Mouse (Mus musculus) embryonic facial prominence, embryonic 13.5 days (tissue): ENCODE measurements around the gene Rbak. TPM values are rescaled to one million over a fixed set of nuclear protein-coding genes. Genes with fewer than 3 reads are reported as not detected.
A peak's percentile ranks its signal among the peaks of the same experiment; 100 is the strongest.

Experiments
- ATAC-seq: fragments of 200-750 bp; cut with Nextera tagmentation; 2 replicates; pipeline ENCODE4 v1.8.0; 2017; ENCODE audit warnings: low read depth; ENCODE audit not compliant: insufficient number of reproducible peaks, insufficient read depth, low FRiP score, low TSS enrichment
- H3K27ac ChIP-seq: fragments of 300-500 bp; sonication (generic); 2 replicates; pipeline ENCODE4 v1.5.1; 2015; ENCODE audit warnings: moderate library complexity, mild to moderate bottlenecking, inconsistent platforms
- H3K27me3 ChIP-seq: fragments of 300-500 bp; sonication (generic); 2 replicates; pipeline ENCODE4 v1.6.1; 2015; ENCODE audit warnings: mild to moderate bottlenecking, inconsistent platforms
- H3K36me3 ChIP-seq: fragments of 300-500 bp; sonication (generic); 2 replicates; pipeline ENCODE4 v1.6.1; 2015; ENCODE audit warnings: mild to moderate bottlenecking, inconsistent platforms
- H3K4me1 ChIP-seq: fragments of 300-500 bp; sonication (generic); 2 replicates; pipeline ENCODE4 v1.6.1; 2015; ENCODE audit warnings: inconsistent platforms
- H3K4me2 ChIP-seq: fragments of 300-500 bp; sonication (generic); 2 replicates; pipeline ENCODE4 v1.6.1; 2015; ENCODE audit warnings: moderate library complexity, mild to moderate bottlenecking, inconsistent platforms
- H3K4me3 ChIP-seq: fragments of 300-500 bp; sonication (generic); 2 replicates; pipeline ENCODE4 v1.5.1; 2015; ENCODE audit warnings: mild to moderate bottlenecking, inconsistent platforms
- H3K9ac ChIP-seq: fragments of 300-500 bp; sonication (generic); 2 replicates; pipeline ENCODE4 v1.6.1; 2015; ENCODE audit warnings: mild to moderate bottlenecking, inconsistent platforms
- H3K9me3 ChIP-seq: fragments of 300-500 bp; sonication (generic); 2 replicates; pipeline ENCODE4 v1.6.1; 2016; ENCODE audit warnings: inconsistent platforms
- WGBS: fragments of 180-500 bp; shearing (Covaris S2); methylation state at CpG from one replicate; pipeline ENCODE4 v1.1.7; 2015; ENCODE audit warnings: mixed read lengths; 5-methylcytosine and 5-hydroxymethylcytosine counted together
- polyA plus RNA-seq: library from polyadenylated mRNA; unstranded; fragments of >200 nt; fragmentation: Nextera tagmentation; extraction: Ambion mirVana; gene quantifications from 2 replicates; pipeline ENCODE4 v1.2.1, GENCODE M21; 2015

Rbak gene
- polyA plus RNA-seq, 1 experiment from 2014 or later: 21.2 TPM

- Histone ChIP-seq H3K9ac (no peak overlapping the region), H3K4me1 (peaks cover 12% of the 10 kb centered on the region), H3K9me3 (peaks cover 6% of the 10 kb centered on the region; the same call in 1 of the 2 replicates), H3K4me2 (no peak overlapping the region), H3K4me3 (no peak overlapping the region), H3K36me3 (peaks cover 59% of the 10 kb centered on the region), H3K27ac (no peak overlapping the region), H3K27me3 (no peaks in the 10 kb centered on the region)
- no peak for ATAC-seq
- 88% methylated on average over 3 of the region's 3 CpGs for WGBS
Observed at GRCm38 (mm10) chr5:143177541-143178200, 2.9 kb downstream of the Rbak start.

- ATAC-seq: no peak
- WGBS: 92% methylated on average over 4 of the region's 4 CpGs
- peaks cover 12% of the 10 kb centered on the region for H3K4me1 ChIP-seq
- no peak overlapping the region for H3K4me3 ChIP-seq
- no peak overlapping the region for H3K27ac ChIP-seq
- H3K27me3 ChIP-seq: no peaks in the 10 kb centered on the region
- H3K36me3 ChIP-seq: peaks cover 76% of the 10 kb centered on the region
- no peak overlapping the region for H3K9ac ChIP-seq
- peaks cover 6% of the 10 kb centered on the region; the same call in 1 of the 2 replicates for H3K9me3 ChIP-seq
- no peak overlapping the region for H3K4me2 ChIP-seq
Observed at GRCm38 (mm10) chr5:143175970-143176369, 4.6 kb downstream of the Rbak start.

- peak overlapping the region; percentile 9 for H3K4me2 ChIP-seq
- no peak overlapping the region for H3K4me3 ChIP-seq
- no peaks in the 10 kb centered on the region for H3K36me3 ChIP-seq
- H3K27ac ChIP-seq: no peak overlapping the region
- no peak for ATAC-seq
- WGBS: 11% methylated on average over 18 of the region's 18 CpGs
- peaks cover 12% of the 10 kb centered on the region for H3K27me3 ChIP-seq
- H3K9me3 ChIP-seq: no peaks in the 10 kb centered on the region
- no peak overlapping the region for H3K9ac ChIP-seq
- H3K4me1 ChIP-seq: no peaks in the 10 kb centered on the region
Observed at GRCm38 (mm10) chr5:143165508-143166070, 15.0 kb downstream of the Rbak start.

- peaks cover 2% of the 10 kb centered on the region; the same call in 1 of the 2 replicates for H3K4me1 ChIP-seq
Observed at GRCm38 (mm10) chr5:143155534-143155933, 25.0 kb downstream of the Rbak start.

GRCm38 (mm10) chr5:143153756-143154155 is 26.8 kb downstream of the Rbak start:
- H3K4me1 ChIP-seq: peaks cover 2% of the 10 kb centered on the region; the same call in 1 of the 2 replicates
- H3K9me3 ChIP-seq: peaks cover 2% of the 10 kb centered on the region; the same call in 1 of the 2 replicates
- 88% methylated on average over 10 of the region's 10 CpGs for WGBS
- H3K4me2 ChIP-seq: no peak overlapping the region
- no peak overlapping the region for H3K27ac ChIP-seq
- H3K4me3 ChIP-seq: no peak overlapping the region
- H3K36me3 ChIP-seq: no peaks in the 10 kb centered on the region
- no peak for ATAC-seq
- H3K9ac ChIP-seq: no peak overlapping the region
- peaks cover 42% of the 10 kb centered on the region for H3K27me3 ChIP-seq

More at GRCm38 (mm10) chr5:143155534-143155933, 25.0 kb downstream of the Rbak start:
- WGBS: 83% methylated on average over 3 of the region's 3 CpGs
- no peak for ATAC-seq
- Histone ChIP-seq H3K4me2 (no peak overlapping the region), H3K9me3 (no peaks in the 10 kb centered on the region), H3K36me3 (no peaks in the 10 kb centered on the region), H3K27ac (no peak overlapping the region), H3K4me3 (no peak overlapping the region), H3K9ac (no peak overlapping the region), H3K27me3 (peaks cover 57% of the 10 kb centered on the region)

GRCm38 (mm10) chr5:143150044-143150443 is 30.5 kb downstream of the Rbak start:
- WGBS: 74% methylated on average over 2 of the region's 2 CpGs
- Histone ChIP-seq H3K9ac (no peak overlapping the region), H3K9me3 (peaks cover 2% of the 10 kb centered on the region; the same call in 1 of the 2 replicates), H3K27me3 (peaks cover 6% of the 10 kb centered on the region; the same call in 1 of the 2 replicates), H3K27ac (no peak overlapping the region), H3K36me3 (no peaks in the 10 kb centered on the region), H3K4me1 (no peaks in the 10 kb centered on the region), H3K4me3 (no peak overlapping the region), H3K4me2 (no peak overlapping the region)
- ATAC-seq: no peak

- peaks cover 2% of the 10 kb centered on the region; the same call in 1 of the 2 replicates for H3K9me3 ChIP-seq
- no peak overlapping the region for H3K4me3 ChIP-seq
- ATAC-seq: no peak
- WGBS: 85% methylated on average over 2 of the region's 2 CpGs
- no peak overlapping the region for H3K4me2 ChIP-seq
- peaks cover 1% of the 10 kb centered on the region; the same call in 1 of the 2 replicates for H3K27me3 ChIP-seq
- H3K36me3 ChIP-seq: no peaks in the 10 kb centered on the region
- H3K27ac ChIP-seq: no peak overlapping the region
- H3K9ac ChIP-seq: no peak overlapping the region
- H3K4me1 ChIP-seq: no peaks in the 10 kb centered on the region
Observed at GRCm38 (mm10) chr5:143149536-143149935, 31.0 kb downstream of the Rbak start.

- Histone ChIP-seq H3K27ac (no peak overlapping the region), H3K4me2 (no peak overlapping the region), H3K9ac (no peak overlapping the region), H3K27me3 (no peaks in the 10 kb centered on the region), H3K36me3 (no peaks in the 10 kb centered on the region), H3K4me1 (no peaks in the 10 kb centered on the region), H3K4me3 (no peak overlapping the region), H3K9me3 (peaks cover 2% of the 10 kb centered on the region; the same call in 1 of the 2 replicates)
- WGBS: 91% methylated on average over 5 of the region's 5 CpGs
- no peak for ATAC-seq
Observed at GRCm38 (mm10) chr5:143148661-143149060, 31.9 kb downstream of the Rbak start.

GRCm38 (mm10) chr5:143147481-143147880 is 33.1 kb downstream of the Rbak start, which contains the start of gene Olfr718-ps1:
Olfr718-ps1 (minus strand) TSS chr5:143147581.
- Histone ChIP-seq H3K9me3 (peaks cover 2% of the 10 kb centered on the region; the same call in 1 of the 2 replicates), H3K4me2 (no peak within 1 kb of the TSS), H3K36me3 (no peaks in the 10 kb centered on the region), H3K4me3 (no peak within 1 kb of the TSS), H3K27ac (no peak within 1 kb of the TSS), H3K4me1 (no peaks in the 10 kb centered on the region), H3K9ac (no peak within 1 kb of the TSS), H3K27me3 (no peaks in the 10 kb centered on the region)
- whole genome bisulfite sequencing: 64% methylated on average over 3 of the region's 3 CpGs
- ATAC-seq: no peak

GRCm38 (mm10) chr5:143137580-143137979 is 43.0 kb downstream of the Rbak start:
- no peak overlapping the region for H3K27ac ChIP-seq
- ATAC-seq: no peak
- H3K4me1 ChIP-seq: no peaks in the 10 kb centered on the region
- H3K27me3 ChIP-seq: no peaks in the 10 kb centered on the region
- no peak overlapping the region for H3K4me2 ChIP-seq
- no peaks in the 10 kb centered on the region for H3K9me3 ChIP-seq
- WGBS: 81% methylated on average over 13 of the region's 13 CpGs
- H3K4me3 ChIP-seq: no peak overlapping the region
- no peak overlapping the region for H3K9ac ChIP-seq
- no peaks in the 10 kb centered on the region for H3K36me3 ChIP-seq

- no peaks in the 10 kb centered on the region for H3K4me1 ChIP-seq
- 93% methylated on average over 7 of the region's 7 CpGs for WGBS
- no peak overlapping the region for H3K4me2 ChIP-seq
- H3K27me3 ChIP-seq: no peaks in the 10 kb centered on the region
- no peak overlapping the region for H3K4me3 ChIP-seq
- H3K9ac ChIP-seq: no peak overlapping the region
- H3K36me3 ChIP-seq: no peaks in the 10 kb centered on the region
- H3K9me3 ChIP-seq: no peaks in the 10 kb centered on the region
- no peak overlapping the region for H3K27ac ChIP-seq
- no peak for ATAC-seq
Observed at GRCm38 (mm10) chr5:143135042-143135441, 45.5 kb downstream of the Rbak start.
